Mouse (Mus musculus): ENCODE measurements at regions not wholly inside any gene's neighbourhood (a gene's known extent, or its start where the extent isn't known, plus 50 kb on each side); places are given as distances from the start of the nearest gene placed in this dataset.

- TF ChIP-seq CTCF (IDR thresholded peaks at IDR 0.05; ENCODE audit: low read depth) (no peak), EP300 (IDR thresholded peaks at IDR 0.05; ENCODE audit: low read depth) (no peak)
- WGBS (ENCODE audit: insufficient replicate concordance) = 57% methylated on average over 3 of the region's 3 CpGs
- DNase-seq (ENCODE audit: low read depth in 3 of 3, low spot score in 3 of 3) = no peak
Observed at GRCm38 (mm10) chr3:41350331-41350730, 205.2 kb upstream of the Jade1 start.

GRCm38 (mm10) chr3:41348795-41349194 is 206.7 kb upstream of the Jade1 start:
- Histone ChIP-seq H3K36me3 (replicated peaks; ENCODE audit: control insufficient read depth, insufficient read depth, low read depth) (no peaks in the 10 kb centered on the region), H3K27ac (no peak overlapping the region), H3K9me3 (ENCODE audit: control insufficient read depth, low read length) (no peaks in the 10 kb centered on the region), H3K27me3 (ENCODE audit: control insufficient read depth, insufficient read depth, low read length) (no peaks in the 10 kb centered on the region), H3K4me2 (ENCODE audit: low read depth) (no peak overlapping the region), H3K9ac (replicated peaks) (no peak overlapping the region), H3K4me1 (replicated peaks; ENCODE audit: control insufficient read depth in 2 of 2, insufficient read depth in 2 of 2, low read length in 1 of 2) (no peaks in the 10 kb centered on the region), H3K4me3 (ENCODE audit: insufficient read depth in 1 of 2, low read depth in 2 of 2, low read length in 2 of 2) (no peak overlapping the region)
- peak; percentile 65 for TF ChIP-seq CTCF (IDR thresholded peaks at IDR 0.05; ENCODE audit: low read depth)
- no peak for TF ChIP-seq EP300 (IDR thresholded peaks at IDR 0.05; ENCODE audit: low read depth)
- peak in 1 of 3 experiments; percentile 17 for DNase-seq (ENCODE audit: low read depth in 3 of 3, low spot score in 3 of 3)
- no peak for ATAC-seq (ENCODE audit: insufficient read depth)
- 22% methylated on average over 1 of the region's 1 CpGs for WGBS (ENCODE audit: insufficient replicate concordance)

More at GRCm38 (mm10) chr3:41350331-41350730, 205.2 kb upstream of the Jade1 start:
- Histone ChIP-seq H3K36me3 (replicated peaks; ENCODE audit: control insufficient read depth, insufficient read depth, low read depth) (no peaks in the 10 kb centered on the region), H3K9me3 (ENCODE audit: control insufficient read depth, low read length) (no peaks in the 10 kb centered on the region), H3K4me2 (ENCODE audit: low read depth) (no peak overlapping the region), H3K27ac (no peak overlapping the region), H3K4me1 (replicated peaks; ENCODE audit: control insufficient read depth in 2 of 2, insufficient read depth in 2 of 2, low read length in 1 of 2) (no peaks in the 10 kb centered on the region), H3K27me3 (ENCODE audit: control insufficient read depth, insufficient read depth, low read length) (no peaks in the 10 kb centered on the region), H3K9ac (replicated peaks) (no peak overlapping the region), H3K4me3 (ENCODE audit: insufficient read depth in 1 of 2, low read depth in 2 of 2, low read length in 2 of 2) (no peak overlapping the region)
- no peak for ATAC-seq (ENCODE audit: insufficient read depth)

- no peaks in the 10 kb centered on the region for H3K4me1 ChIP-seq (replicated peaks; ENCODE audit: control insufficient read depth in 2 of 2, insufficient read depth in 2 of 2, low read length in 1 of 2)
- 68% methylated on average over 5 of the region's 5 CpGs for WGBS (ENCODE audit: insufficient replicate concordance)
- no peak overlapping the region for H3K4me3 ChIP-seq (ENCODE audit: insufficient read depth in 1 of 2, low read depth in 2 of 2, low read length in 2 of 2)
- H3K36me3 ChIP-seq (replicated peaks; ENCODE audit: control insufficient read depth, insufficient read depth, low read depth) = no peaks in the 10 kb centered on the region
- H3K9ac ChIP-seq (replicated peaks) = no peak overlapping the region
- H3K27me3 ChIP-seq (ENCODE audit: control insufficient read depth, insufficient read depth, low read length) = no peaks in the 10 kb centered on the region
- H3K4me2 ChIP-seq (ENCODE audit: low read depth) = no peak overlapping the region
- no peak for ATAC-seq (ENCODE audit: insufficient read depth)
- H3K9me3 ChIP-seq (ENCODE audit: control insufficient read depth, low read length) = no peaks in the 10 kb centered on the region
- TF ChIP-seq EP300 (IDR thresholded peaks at IDR 0.05; ENCODE audit: low read depth) (no peak), CTCF (IDR thresholded peaks at IDR 0.05; ENCODE audit: low read depth) (no peak)
- no peak for DNase-seq (ENCODE audit: low read depth in 3 of 3, low spot score in 3 of 3)
- H3K27ac ChIP-seq = no peak overlapping the region
Observed at GRCm38 (mm10) chr3:41346863-41347262, 208.7 kb upstream of the Jade1 start.

GRCm38 (mm10) chr3:41343431-41343830 is 212.1 kb upstream of the Jade1 start:
- Histone ChIP-seq H3K4me3 (ENCODE audit: insufficient read depth in 1 of 2, low read depth in 2 of 2, low read length in 2 of 2) (no peak overlapping the region), H3K36me3 (replicated peaks; ENCODE audit: control insufficient read depth, insufficient read depth, low read depth) (no peaks in the 10 kb centered on the region), H3K4me2 (ENCODE audit: low read depth) (no peak overlapping the region), H3K4me1 (replicated peaks; ENCODE audit: control insufficient read depth in 2 of 2, insufficient read depth in 2 of 2, low read length in 1 of 2) (no peaks in the 10 kb centered on the region), H3K27me3 (ENCODE audit: control insufficient read depth, insufficient read depth, low read length) (no peaks in the 10 kb centered on the region), H3K9ac (replicated peaks) (no peak overlapping the region), H3K9me3 (ENCODE audit: control insufficient read depth, low read length) (no peaks in the 10 kb centered on the region), H3K27ac (no peak overlapping the region)
- DNase-seq (ENCODE audit: low read depth in 3 of 3, low spot score in 3 of 3) (no peak), ATAC-seq (ENCODE audit: insufficient read depth) (no peak)
- WGBS (ENCODE audit: insufficient replicate concordance) = 58% methylated on average over 2 of the region's 2 CpGs
- TF ChIP-seq CTCF (IDR thresholded peaks at IDR 0.05; ENCODE audit: low read depth) = no peak
- TF ChIP-seq EP300 (IDR thresholded peaks at IDR 0.05; ENCODE audit: low read depth) = no peak

GRCm38 (mm10) chr3:41332481-41332880 is 223.1 kb upstream of the Jade1 start:
- Histone ChIP-seq H3K36me3 (replicated peaks; ENCODE audit: control insufficient read depth, insufficient read depth, low read depth) (no peaks in the 10 kb centered on the region), H3K4me1 (replicated peaks; ENCODE audit: control insufficient read depth in 2 of 2, insufficient read depth in 2 of 2, low read length in 1 of 2) (no peaks in the 10 kb centered on the region), H3K27ac (no peak overlapping the region), H3K9me3 (ENCODE audit: control insufficient read depth, low read length) (no peaks in the 10 kb centered on the region), H3K4me3 (ENCODE audit: insufficient read depth in 1 of 2, low read depth in 2 of 2, low read length in 2 of 2) (no peak overlapping the region), H3K4me2 (ENCODE audit: low read depth) (no peak overlapping the region), H3K27me3 (ENCODE audit: control insufficient read depth, insufficient read depth, low read length) (no peaks in the 10 kb centered on the region), H3K9ac (replicated peaks) (no peak overlapping the region)
- TF ChIP-seq EP300 (IDR thresholded peaks at IDR 0.05; ENCODE audit: low read depth) = no peak
- 46% methylated on average over 7 of the region's 7 CpGs for WGBS (ENCODE audit: insufficient replicate concordance)
- DNase-seq (ENCODE audit: low read depth in 3 of 3, low spot score in 3 of 3) (no peak), ATAC-seq (ENCODE audit: insufficient read depth) (no peak)
